Mouse (Mus musculus) gastrocnemius, postnatal 36 days (tissue): ENCODE measurements at regions not wholly inside any gene's neighbourhood (a gene's known extent, or its start where the extent isn't known, plus 50 kb on each side); places are given as distances from the start of the nearest gene placed in this dataset.

ENCODE experiments used
- DNase-seq, 2 experiments: peaks; one replicate each; pipeline ENCODE4 v3.0.0; 2022
- intact Hi-C: fragments of 180-260 bp; cut with DNase I; formaldehyde crosslinking; loops from one replicate; pipeline ENCODE4 v1.15.1; 2025

DNA sequence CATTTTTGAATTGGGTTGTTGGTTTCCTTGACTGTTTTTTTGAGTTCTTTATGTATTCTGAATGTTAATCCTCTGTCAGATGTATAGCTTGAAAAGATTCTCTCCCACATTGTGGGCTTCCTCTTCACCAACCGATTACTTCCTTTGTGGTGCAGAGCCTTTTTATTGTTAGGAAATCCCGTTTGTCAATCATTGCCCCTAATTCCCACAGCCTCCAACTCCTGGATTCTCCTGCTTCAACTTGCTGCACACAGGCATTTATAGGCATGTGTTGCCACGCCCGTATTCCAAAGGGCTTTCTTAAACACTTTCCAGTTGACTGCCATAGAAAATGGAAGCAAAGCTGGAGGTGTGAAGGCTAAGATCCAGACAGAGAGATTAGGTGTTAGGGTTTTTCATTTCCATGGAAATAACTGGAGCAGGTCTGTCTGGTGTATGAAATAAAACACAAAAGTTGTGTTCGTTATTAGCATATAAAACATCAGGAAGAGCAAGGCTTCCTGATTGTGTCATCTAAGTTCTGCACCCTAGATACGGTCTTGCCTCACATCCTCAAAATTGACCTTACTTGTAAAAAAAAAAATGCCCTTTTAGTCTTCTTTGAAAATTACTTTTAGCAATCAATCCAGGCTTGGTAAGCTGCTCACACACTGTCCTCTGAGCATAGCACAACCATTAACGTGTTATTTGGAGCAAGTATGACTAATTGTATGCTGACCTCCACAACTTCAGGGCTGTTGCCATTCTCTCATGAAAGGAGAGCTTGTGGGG lies 87.7 kb upstream of the Tex13c2 start:
- DNase-seq, result no peak
- intact Hi-C loops, result no loop called here

DNA sequence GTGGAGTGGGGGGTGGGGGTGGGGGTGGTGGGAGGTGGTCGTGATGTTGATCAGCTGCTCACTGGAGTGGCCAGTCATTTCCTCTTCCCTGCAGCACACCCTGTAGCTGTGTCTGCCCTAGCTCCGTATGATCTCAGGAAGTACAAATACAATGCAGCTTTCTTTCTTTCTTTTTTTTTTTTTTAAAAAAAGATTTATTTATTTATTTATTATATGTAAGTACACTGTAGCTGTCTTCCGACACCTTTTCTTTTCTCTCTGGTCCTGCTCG lies 87.2 kb upstream of the Tex13c2 start:
- DNase-seq, result no peak
- intact Hi-C loops, result no loop called here

DNA sequence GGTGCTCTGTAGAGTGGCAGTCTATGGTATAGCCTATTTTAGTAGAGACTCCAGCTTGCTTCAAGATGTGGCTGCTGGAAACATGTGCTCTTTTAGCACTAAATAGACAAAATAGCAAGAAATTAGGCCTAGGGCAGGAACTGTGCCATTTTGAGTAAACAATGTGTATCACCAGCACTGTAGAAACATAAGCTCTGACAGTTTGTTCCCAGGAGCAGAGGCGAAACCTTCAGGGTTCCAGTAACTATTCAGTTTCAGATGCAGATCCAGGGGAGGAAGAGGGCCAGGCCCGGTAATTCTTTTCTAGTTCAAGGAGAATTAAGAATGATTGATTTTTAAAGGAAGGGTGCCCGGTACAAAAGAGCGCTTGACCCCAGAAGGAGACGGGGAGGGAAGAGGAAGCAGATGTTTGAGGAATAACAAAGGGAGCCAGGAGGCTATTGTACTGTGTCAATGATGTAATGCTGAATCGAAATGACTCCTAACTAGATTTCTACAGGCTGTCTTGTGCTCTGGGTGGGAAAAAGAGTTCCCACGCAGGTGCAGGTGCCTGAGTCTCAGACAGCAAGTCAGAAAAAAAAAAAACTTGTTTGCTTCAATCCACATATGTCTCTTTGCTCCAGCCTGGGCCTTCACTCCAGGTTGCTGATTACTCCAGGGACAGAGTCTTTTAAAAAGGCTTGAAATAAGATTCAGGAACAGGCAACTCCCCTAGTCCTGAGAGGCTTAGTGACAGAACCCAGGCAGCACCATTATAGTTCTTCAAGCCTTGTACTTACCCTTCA lies 57.4 kb upstream of the Tex13c2 start:
- no peak for DNase-seq
- intact Hi-C loops, result no loop called here
